Mouse (Mus musculus) thymus, adult 2 months (tissue): ENCODE data around the gene Psmb10. TPM values are rescaled to one million over a fixed set of nuclear protein-coding genes. Genes with fewer than 3 reads are reported as not detected.
A peak's percentile ranks its signal among the peaks of the same experiment; 100 is the strongest.

Source experiments
- DNase-seq: peaks from one replicate; pipeline ENCODE4 v3.0.0; 2021
- H3K27ac ChIP-seq: fragments of 200-500 bp; 2 replicates; pipeline ENCODE4 v1.5.1; 2012; ENCODE audit warnings: low read length, control low read depth; ENCODE audit not compliant: control insufficient read depth, insufficient read depth
- H3K27me3 ChIP-seq: fragments of 200-500 bp; 2 replicates; pipeline ENCODE4 v1.6.1; 2012; ENCODE audit warnings: mild to moderate bottlenecking, low read length, moderate library complexity, mixed read lengths; ENCODE audit not compliant: control insufficient read depth, insufficient read depth
- H3K36me3 ChIP-seq: fragments of 200-500 bp; 2 replicates; pipeline ENCODE4 v1.6.1; 2012; ENCODE audit warnings: mild to moderate bottlenecking, low read length, moderate library complexity; ENCODE audit not compliant: control insufficient read depth, insufficient read depth
- H3K4me1 ChIP-seq: fragments of 200-500 bp; replicated peaks from 2 replicates; pipeline ENCODE4 v1.6.1; 2012; ENCODE audit warnings: low read length; ENCODE audit not compliant: control insufficient read depth, insufficient read depth
- H3K4me3 ChIP-seq: fragments of 200-500 bp; 2 replicates; pipeline ENCODE4 v1.5.1; 2012; ENCODE audit warnings: mild to moderate bottlenecking, low read length, control low read depth, moderate library complexity; ENCODE audit not compliant: control insufficient read depth, insufficient read depth
- CTCF ChIP-seq: fragments of 200-500 bp; IDR thresholded peaks from 2 replicates; pipeline ENCODE4 v1.5.1; 2012; ENCODE audit warnings: mild to moderate bottlenecking, control low read depth, low read length, moderate library complexity, borderline replicate concordance; ENCODE audit not compliant: control insufficient read depth, poor library complexity, insufficient read depth; ENCODE audit errors: extremely low read depth
- POLR2A ChIP-seq: fragments of 200-500 bp; IDR thresholded peaks from 2 replicates; pipeline ENCODE4 v1.6.1; 2012; ENCODE audit warnings: mild to moderate bottlenecking, low read length, control low read depth, moderate library complexity; ENCODE audit not compliant: control insufficient read depth, poor library complexity, insufficient read depth; ENCODE audit errors: extremely low read depth
- WGBS: fragments of 180-500 bp; shearing (Covaris S2); methylation state at CpG from one replicate; pipeline ENCODE4 v1.1.7; 2018; 5-methylcytosine and 5-hydroxymethylcytosine counted together
- polyA plus RNA-seq: library from polyadenylated mRNA; depleted of rRNA; stranded (reverse); fragments of >200 nt; gene quantifications from 2 replicates; pipeline ENCODE4 v1.2.3, GENCODE M21; 2012; rRNA removed

The Psmb10 gene
- polyA plus RNA-seq, 1 experiment = 484 TPM

GRCm38 (mm10) chr8:105900180-105900940, 37.9 kb downstream of the Psmb10 start, which contains the start of gene Pskh1:
Gene Pskh1, plus strand, starts transcription at chr8:105900441.
- peak; percentile 88 for TF ChIP-seq POLR2A
- TF ChIP-seq CTCF = peak; percentile 55; the same call in 1 of the 2 replicates
- DNase-seq = peak; percentile 92
- peak within 1 kb of the TSS; percentile 91 for H3K4me3 ChIP-seq
- under 1% methylated on average over 68 of the region's 68 CpGs for WGBS
- 0 out of 2 replicates have a peak, but pooled peaks cover 2% of the 10 kb centered on the region for H3K4me1 ChIP-seq
- H3K27me3 ChIP-seq = no peaks in the 10 kb centered on the region
- H3K36me3 ChIP-seq = no peaks in the 10 kb centered on the region
- H3K27ac ChIP-seq = peak within 1 kb of the TSS; percentile 39

- no peaks in the 10 kb centered on the region for H3K36me3 ChIP-seq
- no peaks in the 10 kb centered on the region for H3K27me3 ChIP-seq
- WGBS = 94% methylated on average over 9 of the region's 9 CpGs
- no peak overlapping the region for H3K4me3 ChIP-seq
- no peak for TF ChIP-seq CTCF
- TF ChIP-seq POLR2A = no peak
- H3K27ac ChIP-seq = no peak overlapping the region
- DNase-seq = no peak
- H3K4me1 ChIP-seq = 0 out of 2 replicates have a peak, but pooled peaks cover 2% of the 10 kb centered on the region
Observed at GRCm38 (mm10) chr8:105897801-105898480, 40.3 kb downstream of the Psmb10 start.

- no peaks in the 10 kb centered on the region for H3K27me3 ChIP-seq
- DNase-seq = peak; percentile 13
- H3K36me3 ChIP-seq = peaks cover 27% of the 10 kb centered on the region
- no peaks in the 10 kb centered on the region for H3K4me1 ChIP-seq
- H3K4me3 ChIP-seq = no peak within 1 kb of the TSS
- 89% methylated on average over 11 of the region's 11 CpGs for WGBS
- no peak for TF ChIP-seq POLR2A
- TF ChIP-seq CTCF = no peak
- no peak within 1 kb of the TSS for H3K27ac ChIP-seq
Observed at GRCm38 (mm10) chr8:105893339-105893738, 44.9 kb downstream of the Psmb10 start, which contains the start of gene Nrn1l. Gene Nrn1l, plus strand, starts transcription at chr8:105893567.

- no peak for TF ChIP-seq POLR2A
- TF ChIP-seq CTCF = no peak
- DNase-seq = peak; percentile 39
Observed at GRCm38 (mm10) chr8:105892432-105892831, 45.8 kb downstream of the Psmb10 start.

GRCm38 (mm10) chr8:105890870-105891269, 47.4 kb downstream of the Psmb10 start:
- WGBS = 98% methylated on average over 6 of the region's 6 CpGs
- no peak for DNase-seq
- Histone ChIP-seq H3K4me1 (no peaks in the 10 kb centered on the region), H3K27ac (no peak overlapping the region), H3K27me3 (no peaks in the 10 kb centered on the region), H3K36me3 (peaks cover 50% of the 10 kb centered on the region), H3K4me3 (no peak overlapping the region)
- TF ChIP-seq CTCF = no peak
- no peak for TF ChIP-seq POLR2A

More at GRCm38 (mm10) chr8:105892432-105892831, 45.8 kb downstream of the Psmb10 start:
- Histone ChIP-seq H3K36me3 (peaks cover 36% of the 10 kb centered on the region), H3K4me3 (no peak overlapping the region), H3K27ac (no peak overlapping the region), H3K27me3 (no peaks in the 10 kb centered on the region), H3K4me1 (no peaks in the 10 kb centered on the region)
- WGBS = 93% methylated on average over 6 of the region's 6 CpGs

- Histone ChIP-seq H3K36me3 (peaks cover 60% of the 10 kb centered on the region), H3K27ac (no peak overlapping the region), H3K4me1 (no peaks in the 10 kb centered on the region), H3K27me3 (no peaks in the 10 kb centered on the region), H3K4me3 (no peak overlapping the region)
- 98% methylated on average over 12 of the region's 12 CpGs for WGBS
- DNase-seq = no peak
- TF ChIP-seq POLR2A = no peak
- no peak for TF ChIP-seq CTCF
Observed at GRCm38 (mm10) chr8:105889756-105890465, 48.3 kb downstream of the Psmb10 start.

Other genes starting within 250 kb of the Psmb10 start
- 118 and 122 TPM in 2 replicates for gene Acd, start 237.3 kb downstream of the Psmb10 start, polyA plus RNA-seq
- gene Pard6a, start 237.3 kb downstream of the Psmb10 start, polyA plus RNA-seq = 29.7 and 30.7 TPM in 2 replicates
- gene 4933405L10Rik, start 230.8 kb downstream of the Psmb10 start, polyA plus RNA-seq = not detected in 2 replicates
- gene Enkd1, start 230.2 kb downstream of the Psmb10 start, polyA plus RNA-seq = 46.7 and 53.9 TPM in 2 replicates
- gene Gfod2, start 179.8 kb downstream of the Psmb10 start, polyA plus RNA-seq = 7.3 and 8.5 TPM in 2 replicates
- 47.1 and 53.0 TPM in 2 replicates for gene Ranbp10, start 111.1 kb downstream of the Psmb10 start, polyA plus RNA-seq
- 0.05 TPM in 2 replicates for gene Tsnaxip1, start 110.7 kb downstream of the Psmb10 start, polyA plus RNA-seq
- gene Cenpt, start 85.2 kb downstream of the Psmb10 start, polyA plus RNA-seq = 53.2 TPM in 2 replicates
- 75.3 and 84.9 TPM in 2 replicates for gene Thap11, start 83.3 kb downstream of the Psmb10 start, polyA plus RNA-seq
- 52.4 and 54.4 TPM in 2 replicates for gene Nutf2, start 77.9 kb downstream of the Psmb10 start, polyA plus RNA-seq
- 193 and 207 TPM in 2 replicates for gene Edc4, start 57.6 kb downstream of the Psmb10 start, polyA plus RNA-seq
- 5.0 and 5.3 TPM in 2 replicates for gene Nrn1l, start 44.9 kb downstream of the Psmb10 start, polyA plus RNA-seq
- 51.2 and 56.5 TPM in 2 replicates for gene Pskh1, start 38.0 kb downstream of the Psmb10 start, polyA plus RNA-seq
- gene Ctrl, start 4.6 kb downstream of the Psmb10 start, polyA plus RNA-seq = 6.9 and 8.4 TPM in 2 replicates
- 5.3 and 6.0 TPM in 2 replicates for gene Lcat, start 4.9 kb upstream of the Psmb10 start, polyA plus RNA-seq
- gene Slc12a4, start 27.7 kb upstream of the Psmb10 start, polyA plus RNA-seq = 69.3 TPM in 2 replicates
- 0.09 TPM in 1 of 2 replicates, not detected in the other for gene Dpep3, start 41.0 kb upstream of the Psmb10 start, polyA plus RNA-seq
- gene Dus2, start 52.9 kb upstream of the Psmb10 start, polyA plus RNA-seq = 19.8 and 22.3 TPM in 2 replicates
- not detected in 2 replicates for gene Dpep2nb, start 67.5 kb upstream of the Psmb10 start, polyA plus RNA-seq
- 16.7 and 20.3 TPM in 2 replicates for gene Ddx28, start 73.4 kb upstream of the Psmb10 start, polyA plus RNA-seq
- 161 and 186 TPM in 2 replicates for gene Nfatc3, start 120.4 kb upstream of the Psmb10 start, polyA plus RNA-seq
- 24.5 and 29.9 TPM in 2 replicates for gene Esrp2, start 198.5 kb upstream of the Psmb10 start, polyA plus RNA-seq
- 17.4 and 18.2 TPM in 2 replicates for gene Pla2g15, start 212.0 kb upstream of the Psmb10 start, polyA plus RNA-seq
- gene Slc7a6, start 230.4 kb upstream of the Psmb10 start, polyA plus RNA-seq = 96.3 and 103 TPM in 2 replicates